Mouse (Mus musculus) telencephalon, adult 2 months (tissue): ENCODE measurements at regions not wholly inside any gene's neighbourhood (a gene's known extent, or its start where the extent isn't known, plus 50 kb on each side); places are given as distances from the start of the nearest gene placed in this dataset.
A peak's percentile ranks its signal among the peaks of the same experiment; 100 is the strongest.
"Not testable (repeated sequence)": the region's sequence is repeated elsewhere in the genome, so short reads cannot be mapped to it uniquely, and the experiment has no call there.

Experiments used
- DNase-seq: peaks from one replicate; pipeline ENCODE4 v3.0.0-alpha.2; 2011; ENCODE audit warnings: low read depth, low spot score

DNA sequence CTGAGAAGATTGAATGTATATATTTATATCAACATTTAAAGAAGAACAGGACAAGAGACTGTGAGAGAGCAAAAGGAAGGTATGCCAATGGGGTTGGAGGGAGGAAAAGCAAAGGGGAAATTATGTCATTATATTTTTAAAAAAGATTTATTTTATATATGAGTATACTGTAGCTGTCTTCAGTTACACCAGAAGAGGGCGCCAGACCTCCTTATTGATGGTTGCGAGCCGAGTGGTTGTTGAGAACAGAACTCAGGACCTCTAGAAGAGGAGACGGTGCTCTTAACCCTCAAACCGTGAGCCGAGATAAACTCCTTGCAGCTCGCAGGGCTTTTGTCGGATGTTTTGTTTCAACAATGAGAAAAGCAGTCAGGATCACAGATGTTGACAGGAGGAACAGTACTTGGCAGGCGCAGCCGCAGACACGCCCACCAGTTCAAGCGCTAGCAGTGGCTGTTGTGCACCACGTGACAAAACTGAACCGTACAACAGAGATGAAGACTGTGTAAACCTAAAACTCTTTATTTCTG, 158.7 kb downstream of the Mat2b start:
- no peak for DNase-seq

DNA sequence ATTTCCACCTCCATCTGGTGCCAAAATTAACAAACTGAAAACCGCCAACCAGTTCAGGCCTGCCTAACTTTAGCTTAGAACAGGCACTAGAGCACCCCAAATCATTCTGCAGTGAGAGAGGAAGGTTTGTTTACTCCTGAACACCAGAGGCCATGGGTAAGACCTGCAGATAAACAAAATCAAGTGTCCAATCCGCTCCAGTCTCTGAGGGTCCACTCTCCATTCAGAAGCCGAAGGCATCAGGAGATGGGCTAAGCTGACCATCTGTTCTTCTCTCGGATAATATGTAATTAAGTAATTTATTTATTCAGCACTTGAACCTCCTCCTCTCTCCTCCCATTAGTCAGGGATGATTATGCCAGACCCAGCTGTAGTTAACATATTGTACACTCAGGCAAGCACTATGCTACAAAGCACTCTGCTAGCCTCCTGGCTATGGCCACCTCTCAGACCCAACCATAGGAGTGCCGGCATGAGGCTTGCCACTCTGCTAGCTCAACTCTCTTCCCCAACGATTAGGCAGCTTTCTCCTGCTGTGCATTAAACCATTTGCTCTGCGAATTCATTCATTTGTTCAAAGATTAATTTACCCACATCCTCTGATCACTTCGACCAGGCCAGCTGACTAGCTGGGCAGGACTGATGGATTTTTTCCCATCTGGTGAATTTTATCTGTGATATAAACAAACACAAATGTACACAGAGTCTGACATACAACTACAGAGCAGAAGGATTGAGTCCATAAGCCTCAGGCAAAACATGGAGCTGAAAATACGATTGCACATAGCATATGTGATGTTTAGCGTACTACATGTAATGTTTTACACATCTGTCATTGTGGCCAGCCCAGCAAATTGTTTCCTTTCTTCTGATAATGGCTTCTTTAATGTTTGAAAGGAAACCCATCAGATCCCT, 184.4 kb downstream of the Mat2b start:
- no peak for DNase-seq

DNA sequence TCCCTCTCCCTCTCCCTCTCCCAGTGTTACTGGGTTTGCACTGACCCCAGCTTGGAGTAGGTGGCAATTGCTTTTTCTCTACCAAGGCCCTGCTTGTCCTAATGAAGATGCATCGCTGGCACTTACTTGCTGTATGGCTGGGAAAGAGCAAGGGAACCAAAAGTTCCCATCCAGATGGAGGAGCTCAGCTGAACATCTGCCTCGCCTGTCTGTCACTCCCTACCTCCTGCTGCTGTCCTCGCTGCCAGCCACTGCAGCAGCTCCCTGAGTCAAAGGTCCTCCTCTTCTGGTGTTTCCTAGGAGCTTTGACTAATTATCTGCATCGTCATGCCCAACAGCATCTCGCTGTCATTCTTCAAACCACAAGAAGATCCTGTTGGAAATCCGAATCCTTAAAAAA, 203.4 kb downstream of the Mat2b start:
- no peak for DNase-seq

DNA sequence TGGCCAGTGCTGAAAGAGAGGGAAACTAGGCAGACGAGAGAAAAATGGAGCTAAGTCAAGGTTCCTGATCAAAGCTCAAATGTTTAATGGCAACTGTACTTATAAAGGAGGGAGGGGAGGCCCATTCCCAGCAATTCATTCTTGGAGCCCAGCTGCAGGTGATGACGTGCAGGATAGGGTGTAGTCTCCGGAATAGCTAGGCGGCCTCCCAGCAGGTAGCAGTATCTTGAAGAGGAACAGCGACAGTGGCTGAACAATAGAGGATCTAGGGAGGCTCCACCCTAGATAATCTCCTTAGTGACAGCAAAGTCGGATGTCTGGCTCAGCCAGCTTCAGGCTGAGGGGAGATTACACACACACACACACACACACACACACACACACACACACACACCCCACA, 216.8 kb downstream of the Mat2b start:
- not testable (repeated sequence) for DNase-seq

DNA sequence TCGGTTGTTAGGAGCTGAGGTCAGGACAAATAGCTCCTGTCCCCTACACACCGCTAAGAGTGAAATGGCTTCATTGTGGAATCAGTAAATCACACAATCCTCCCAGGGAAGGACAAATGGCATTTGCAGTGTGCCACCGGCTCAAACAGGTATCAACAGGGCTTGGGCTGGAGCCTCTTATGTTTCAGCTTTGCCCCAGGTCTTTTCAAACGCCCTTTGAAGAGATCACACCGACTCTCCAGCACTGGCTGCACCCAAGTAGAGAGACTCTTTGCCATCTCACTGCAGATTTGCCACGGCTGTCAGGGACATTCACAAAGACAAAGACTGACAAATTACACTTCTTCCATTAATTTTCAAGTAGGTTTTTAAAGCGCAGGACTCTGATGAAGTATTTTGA, 217.7 kb downstream of the Mat2b start:
- DNase-seq, result no peak

DNA sequence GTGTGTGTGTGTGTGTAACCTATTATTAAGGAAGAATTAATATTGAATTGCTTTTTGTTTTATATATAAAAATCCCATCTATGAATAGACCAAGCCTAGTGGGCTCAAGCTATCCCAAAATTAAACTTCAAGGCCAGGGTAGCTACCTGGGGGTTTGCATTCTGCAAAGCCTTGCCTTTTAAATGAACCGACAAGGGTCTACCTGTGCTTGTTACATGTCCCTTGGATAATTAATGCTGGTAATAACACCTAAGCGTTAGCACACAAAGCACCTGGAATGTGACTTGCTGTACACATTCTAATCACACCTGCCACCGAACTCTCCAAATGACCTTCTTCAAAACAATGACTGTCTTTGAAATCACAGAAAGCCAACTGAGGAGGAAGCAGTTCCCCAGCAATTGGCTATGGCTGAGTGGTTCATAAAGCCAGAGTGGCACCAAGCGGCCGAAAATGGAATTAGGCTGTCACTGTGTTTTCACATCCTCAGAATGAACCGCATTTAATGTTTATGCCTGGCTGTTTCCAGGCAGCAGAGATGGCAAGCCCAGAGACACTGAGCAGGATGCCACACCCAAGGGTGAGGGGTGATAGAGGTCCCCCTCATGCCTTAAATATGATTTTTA, 225.8 kb downstream of the Mat2b start:
- DNase-seq, result peak; percentile 42

DNA sequence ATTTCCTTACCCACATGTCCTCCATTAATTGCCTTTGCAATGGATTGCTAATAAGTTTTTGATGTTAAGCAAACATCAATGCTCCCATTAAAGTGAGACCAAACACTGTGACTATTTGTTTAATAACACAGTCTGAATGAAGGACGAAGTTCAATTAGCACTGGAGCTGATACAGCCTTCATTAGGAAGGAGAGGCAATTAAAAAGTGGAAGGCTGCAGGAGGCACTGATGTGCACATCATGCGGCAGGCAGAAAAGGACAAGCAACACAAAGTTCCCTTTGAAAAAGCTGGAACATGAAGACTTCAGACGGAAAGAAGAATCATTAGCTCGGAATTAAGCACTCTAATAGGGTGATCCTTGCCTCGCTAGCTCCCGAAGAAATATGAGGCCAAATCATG, 238.4 kb downstream of the Mat2b start:
- DNase-seq, result no peak

DNA sequence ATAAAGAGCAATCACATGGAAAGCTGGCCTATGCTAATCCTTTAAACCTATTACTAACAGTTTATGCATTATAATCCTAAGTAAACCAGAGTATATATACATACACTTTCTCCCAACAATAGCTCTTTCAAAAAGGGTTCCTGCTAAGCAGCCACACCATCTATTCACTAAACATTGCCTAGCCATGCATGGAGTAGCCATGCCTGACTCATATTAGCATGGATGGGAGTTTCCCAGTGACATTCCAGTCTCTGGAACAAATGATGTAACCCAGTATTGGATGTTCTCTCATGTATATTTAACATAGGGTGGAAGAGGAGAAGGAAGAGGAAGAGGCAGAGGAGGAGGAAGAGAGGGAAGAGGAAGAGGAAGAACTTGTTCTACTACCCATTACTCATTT, 240.0 kb downstream of the Mat2b start:
- not testable (repeated sequence) for DNase-seq

DNA sequence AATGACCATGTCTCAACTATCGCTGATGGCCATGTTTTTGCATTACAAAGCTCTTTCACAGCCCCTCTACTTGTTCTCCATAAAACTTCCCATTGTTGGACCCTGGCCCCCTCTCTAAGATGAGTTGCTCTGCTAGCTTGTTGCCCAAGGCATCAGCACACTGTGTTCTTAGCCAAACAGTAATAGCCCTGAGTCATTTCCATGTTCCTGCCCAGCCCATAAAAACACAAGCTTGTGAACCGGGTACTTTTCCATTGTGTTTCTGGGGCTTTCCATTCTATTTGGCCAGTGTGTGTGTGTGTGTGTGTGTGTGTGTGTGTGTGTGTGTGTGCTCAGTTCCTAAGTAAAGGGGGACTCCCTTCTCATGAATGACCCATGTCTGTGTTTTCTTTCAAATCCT, 248.2 kb downstream of the Mat2b start:
- DNase-seq, result no peak

DNA sequence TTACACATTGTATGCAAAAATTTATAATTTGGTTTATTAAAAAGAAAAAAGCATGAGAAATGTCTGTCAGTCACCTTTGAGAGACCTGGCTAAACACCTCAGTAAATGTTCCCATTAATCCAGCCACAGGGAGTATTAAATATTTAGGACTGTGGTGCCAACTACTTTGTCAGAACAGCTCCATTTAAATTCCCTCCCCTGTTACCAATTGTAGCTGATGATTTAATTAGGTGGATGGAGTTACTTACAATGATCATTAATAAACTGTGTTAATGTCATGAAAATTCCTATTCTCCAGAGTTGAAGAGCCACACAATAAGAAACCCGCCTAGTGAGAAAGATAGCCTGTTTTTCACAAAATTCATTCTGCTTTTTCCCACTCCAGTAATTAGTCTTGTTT, 261.0 kb downstream of the Mat2b start:
- no peak for DNase-seq

DNA sequence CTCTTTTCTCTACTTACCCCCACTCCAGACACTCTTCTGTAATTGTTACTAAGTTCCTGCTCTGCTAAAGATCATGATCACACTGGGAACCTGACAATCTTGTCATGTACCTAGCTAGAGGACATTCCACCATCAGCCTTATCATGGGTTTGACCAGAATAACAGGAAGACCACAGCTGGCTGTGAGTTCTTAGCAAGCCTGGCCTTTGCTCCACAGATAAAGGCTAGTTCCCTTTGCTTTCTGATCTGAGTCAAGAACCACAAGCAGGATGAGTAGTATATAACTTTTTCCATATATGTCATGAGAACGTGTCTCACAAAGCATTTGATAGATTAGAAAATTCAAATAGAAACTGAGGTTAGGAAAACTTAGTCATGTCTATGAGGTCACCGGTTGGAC, 266.1 kb downstream of the Mat2b start:
- DNase-seq, result no peak

DNA sequence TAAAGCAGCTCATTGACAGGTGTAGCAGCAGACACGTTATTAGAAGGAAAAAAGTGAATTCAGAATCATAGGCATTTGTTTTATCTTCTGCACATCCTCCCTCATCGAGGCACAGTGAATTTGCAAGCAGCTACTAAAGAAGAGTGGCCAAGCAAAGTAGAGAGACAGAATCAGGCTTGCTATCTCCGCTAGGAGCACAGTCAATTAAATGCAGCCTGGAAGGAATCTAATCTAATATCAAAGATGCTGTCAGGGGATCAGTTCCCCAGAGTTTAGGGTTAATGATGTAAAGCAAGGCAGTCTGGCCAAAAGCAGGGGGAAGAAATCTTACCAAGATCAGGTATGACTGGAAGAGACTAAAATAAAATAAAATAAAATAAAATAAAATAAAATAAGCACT, 270.7 kb downstream of the Mat2b start:
- DNase-seq, result no peak

DNA sequence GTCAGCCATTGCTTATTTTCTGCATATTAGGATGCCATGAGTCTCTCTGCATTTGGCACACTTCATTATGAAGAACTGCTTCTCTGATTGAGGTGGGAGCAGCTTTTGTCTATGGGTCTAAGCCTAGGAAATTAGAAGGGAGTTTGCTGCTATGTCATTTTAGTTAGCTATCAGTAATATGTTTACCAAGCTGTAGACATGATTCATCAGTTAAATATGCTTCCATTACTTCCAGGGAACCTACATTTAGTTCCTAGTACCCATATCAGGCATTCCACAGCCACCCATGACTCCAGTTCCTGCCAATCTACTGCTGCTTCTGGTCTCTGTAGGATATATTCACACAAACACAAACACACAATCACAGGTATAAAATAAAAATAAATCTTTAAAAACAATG, 287.4 kb downstream of the Mat2b start:
- no peak for DNase-seq

DNA sequence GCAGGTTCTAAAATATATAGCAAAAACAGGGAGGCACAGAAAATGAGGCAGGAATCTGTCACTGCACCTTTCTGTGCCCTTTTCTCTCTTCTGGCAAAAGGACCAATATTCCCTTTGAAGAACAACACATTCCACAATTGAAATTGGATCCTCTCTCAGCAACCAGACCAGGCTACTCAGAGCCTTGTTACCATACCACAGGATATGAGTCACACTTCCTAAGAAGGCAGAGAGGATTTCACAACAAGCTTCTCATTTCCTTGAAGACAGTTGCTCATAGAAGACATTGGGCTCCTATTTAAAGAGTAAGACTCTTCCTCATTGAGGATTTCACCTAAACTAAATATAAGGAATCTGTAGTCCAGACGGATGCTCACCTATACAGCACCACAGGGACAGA, 292.8 kb downstream of the Mat2b start:
- DNase-seq, result no peak

DNA sequence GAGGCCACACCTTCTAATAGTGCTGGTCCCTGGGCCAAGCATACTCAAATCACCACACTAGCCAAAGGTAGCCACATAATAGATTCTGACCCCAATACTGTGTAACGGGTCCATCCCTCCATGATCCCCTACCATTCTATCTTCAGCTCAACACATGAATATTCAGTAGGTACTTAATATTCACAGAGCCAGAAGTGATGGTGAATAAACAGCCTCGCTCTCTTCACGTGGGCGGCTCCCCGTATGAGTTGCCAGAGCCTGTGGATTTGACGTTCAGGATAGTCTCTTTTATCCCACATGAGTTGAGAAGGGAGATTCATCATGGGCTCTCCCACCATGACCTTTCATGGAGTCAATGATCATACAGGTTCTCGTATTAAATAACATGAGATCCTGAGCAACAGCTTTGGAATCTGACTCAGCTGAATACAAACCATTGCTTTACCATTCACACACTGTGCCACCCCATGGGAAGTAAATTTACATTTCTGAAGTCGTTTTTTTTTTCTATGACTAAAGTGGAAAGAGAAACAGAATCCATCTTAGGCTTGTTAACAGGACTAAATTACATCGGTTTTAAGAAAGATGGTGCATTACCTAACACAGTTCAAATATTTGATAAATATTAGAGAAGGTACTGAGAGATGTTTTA, 297.4 kb downstream of the Mat2b start:
- DNase-seq, result no peak

DNA sequence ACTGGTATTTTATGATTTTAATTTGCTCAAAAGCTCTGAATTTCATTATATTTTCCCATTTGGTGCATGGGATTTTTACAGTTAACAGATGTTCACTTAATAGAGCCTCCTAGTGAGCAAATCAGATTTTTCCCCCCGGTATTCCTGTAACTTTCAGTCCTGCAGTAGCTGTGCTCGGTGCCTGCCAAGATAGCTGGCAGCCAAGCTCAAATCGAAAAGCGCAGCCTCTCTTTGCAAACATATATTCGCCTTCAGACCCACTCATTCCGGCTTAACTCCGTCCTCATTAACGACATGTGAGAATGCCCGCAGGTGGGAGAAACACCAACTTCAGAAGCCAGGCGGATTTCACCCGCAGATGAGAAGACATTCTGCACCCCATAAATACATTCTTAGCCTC, 299.7 kb downstream of the Mat2b start:
- DNase-seq, result peak; percentile 50

DNA sequence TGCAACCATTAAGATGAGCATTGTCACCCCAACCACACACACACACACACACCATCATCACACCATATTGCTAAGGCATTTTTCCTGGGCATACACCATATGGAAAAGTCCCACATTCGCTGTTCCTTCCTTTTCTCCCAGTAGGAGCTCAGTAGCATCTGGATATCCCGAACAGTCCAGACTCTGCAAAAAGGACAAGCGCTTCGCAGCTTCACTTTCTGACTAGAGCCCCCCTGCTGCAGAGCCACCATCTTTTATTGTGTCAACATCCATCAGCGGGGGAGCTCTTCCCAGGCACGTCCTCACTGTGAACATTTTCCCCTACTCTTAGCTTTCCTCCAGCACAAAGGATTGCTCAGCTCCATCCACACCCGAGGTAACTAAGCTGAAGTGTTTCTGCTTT, 300.1 kb downstream of the Mat2b start:
- no peak for DNase-seq

DNA sequence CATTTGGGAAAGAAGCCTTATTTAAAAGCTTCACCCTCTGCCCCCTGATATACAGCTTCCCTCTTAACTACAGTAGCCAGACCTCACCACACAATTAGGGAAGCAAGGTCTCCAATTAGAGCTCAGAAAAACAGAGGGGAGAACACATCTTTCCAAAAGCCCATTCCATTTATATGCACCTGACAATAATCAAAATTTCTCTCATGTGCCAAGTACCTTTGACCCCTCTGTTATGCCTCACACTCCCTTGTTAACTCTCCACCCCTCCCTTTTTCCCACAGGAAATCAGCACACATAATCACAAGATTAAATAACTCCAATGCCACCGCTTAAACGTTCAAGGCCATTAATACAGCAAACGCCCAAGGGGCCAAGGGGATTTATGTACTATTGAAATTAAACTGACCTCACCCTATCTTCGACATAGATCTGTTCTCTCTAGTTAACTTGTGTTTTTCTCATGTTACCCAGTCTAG, 300.7 kb downstream of the Mat2b start:
- no peak for DNase-seq

DNA sequence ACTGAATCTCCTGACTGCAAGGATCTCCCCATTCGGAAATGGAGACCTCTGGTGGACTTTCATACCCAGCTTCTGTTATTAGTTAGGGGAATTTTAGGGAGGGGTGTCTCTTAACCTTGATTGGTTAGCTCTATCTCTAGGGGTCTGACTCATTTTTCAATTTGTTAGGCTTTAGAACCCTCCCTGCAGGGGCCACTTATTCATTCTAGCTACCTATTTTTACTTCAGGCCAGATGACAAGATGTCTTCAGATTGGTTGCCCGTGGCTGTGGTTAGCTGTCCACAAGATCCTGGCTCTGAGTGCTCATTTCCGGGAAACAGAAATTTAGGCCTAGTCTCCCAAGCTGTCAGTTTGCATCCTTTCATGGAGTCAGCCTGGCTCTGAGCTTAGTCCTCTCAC, 314.3 kb downstream of the Mat2b start:
- DNase-seq, result no peak

DNA sequence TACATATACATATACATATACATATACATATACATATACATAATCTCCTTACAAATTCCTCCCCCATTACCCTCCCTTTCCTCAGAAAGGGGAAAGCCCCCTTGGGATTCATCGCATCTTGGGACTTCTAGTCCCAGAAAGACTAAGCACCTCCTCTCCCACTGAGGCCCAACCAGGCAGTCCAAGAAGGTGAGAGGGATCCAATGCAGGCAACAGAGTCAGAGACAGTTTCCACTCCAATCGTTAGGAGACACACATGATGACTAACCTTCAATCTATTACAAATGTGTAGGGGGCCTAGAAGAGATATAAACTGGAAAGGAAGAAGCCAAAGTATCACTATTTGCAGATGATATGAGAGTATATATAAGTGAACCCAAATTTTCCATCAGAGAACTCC, 323.3 kb downstream of the Mat2b start:
- no peak for DNase-seq

DNA sequence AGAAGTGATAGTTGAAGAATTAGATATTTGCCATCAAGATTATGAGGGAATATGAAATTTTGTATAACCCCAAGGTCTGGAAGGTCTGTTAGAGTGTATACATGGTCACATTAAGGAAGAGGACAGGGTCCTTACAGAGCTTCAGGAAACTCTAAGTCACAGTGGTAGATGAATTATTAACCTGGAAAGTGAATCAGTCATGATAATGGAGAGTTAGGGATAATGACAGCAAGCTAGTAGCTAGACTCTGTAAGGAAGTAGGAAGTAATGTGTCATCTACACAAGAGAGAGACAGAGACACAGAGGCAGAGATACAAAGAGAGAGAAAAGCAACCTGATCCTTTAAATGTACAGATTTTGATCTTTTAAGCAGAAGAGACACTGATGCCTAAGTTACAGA, 328.4 kb downstream of the Mat2b start:
- no peak for DNase-seq

DNA sequence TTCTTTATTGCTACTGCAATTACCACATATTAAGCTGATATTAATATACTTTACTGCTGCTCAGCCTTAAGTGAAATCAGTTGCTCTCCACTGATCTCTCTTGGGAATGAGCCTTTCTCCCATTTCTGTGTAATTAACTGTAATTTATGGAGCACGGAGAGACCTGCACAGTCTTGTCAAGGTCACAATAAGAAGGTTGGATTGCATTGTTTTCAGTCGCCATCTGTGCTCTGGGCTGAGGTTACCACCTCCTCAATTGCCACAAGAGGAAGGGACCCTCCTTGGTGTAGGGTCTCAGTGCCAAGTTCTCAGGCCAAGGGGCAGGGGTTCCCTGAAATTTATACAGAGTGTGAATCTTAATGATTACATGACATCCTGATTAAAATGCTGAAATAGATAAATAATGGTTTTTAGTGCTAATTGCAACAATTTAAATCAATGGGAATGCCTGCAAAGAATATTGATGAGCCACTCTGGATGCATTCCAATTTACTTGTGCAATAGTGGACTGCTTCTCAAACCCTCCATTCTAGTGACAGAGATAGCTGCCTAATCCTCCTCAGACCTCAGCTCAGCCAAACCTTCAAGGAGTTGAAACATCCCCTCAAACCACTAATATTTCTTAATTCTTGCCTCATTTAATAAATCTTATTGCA, 332.3 kb downstream of the Mat2b start:
- DNase-seq, result no peak
